Mouse (Mus musculus) C2C12 (cell line): ENCODE measurements around the gene Elmod2.

Experiments used
- CTCF ChIP-seq: IDR thresholded peaks from one replicate; pipeline ENCODE4 v1.5.1; 2011; ENCODE audit not compliant: control insufficient read depth, insufficient read depth, insufficient read length
- USF1 ChIP-seq: IDR thresholded peaks from one replicate; pipeline ENCODE4 v1.6.1; 2011; ENCODE audit warnings: low read depth, mild to moderate bottlenecking, control low read depth, moderate library complexity

GRCm38 (mm10) chr8:83323056-83323455 is 9.2 kb downstream of the Elmod2 start:
- TF ChIP-seq USF1 = no peak
- TF ChIP-seq CTCF = no peak
